Mouse (Mus musculus) kidney, embryonic 14.5 days (tissue): Measurements from ENCODE around the gene Phf20. TPM values are rescaled to one million over a fixed set of nuclear protein-coding genes. Genes with fewer than 3 reads are reported as not detected.
A peak's percentile ranks its signal among the peaks of the same experiment; 100 is the strongest.

Source experiments
- ATAC-seq: fragments of 200-750 bp; cut with Nextera tagmentation; 2 replicates; pipeline ENCODE4 v1.8.0; 2017; ENCODE audit warnings: moderate number of reproducible peaks, mild to moderate bottlenecking, moderate TSS enrichment, moderate library complexity; ENCODE audit not compliant: low FRiP score, low TSS enrichment
- H3K27ac ChIP-seq: fragments of 300-500 bp; sonication (generic); 2 replicates; pipeline ENCODE4 v1.5.1; 2014; ENCODE audit warnings: low read depth, mild to moderate bottlenecking, low read length, moderate library complexity, mixed read lengths
- H3K27me3 ChIP-seq: fragments of 300-500 bp; sonication (generic); 2 replicates; pipeline ENCODE4 v1.6.1; 2014; ENCODE audit warnings: mild to moderate bottlenecking, low read length; ENCODE audit not compliant: control insufficient read depth, insufficient read depth
- H3K36me3 ChIP-seq: fragments of 300-500 bp; sonication (generic); 2 replicates; pipeline ENCODE4 v1.6.1; 2014; ENCODE audit warnings: low read length, mixed read lengths; ENCODE audit not compliant: control insufficient read depth, insufficient read depth
- H3K4me1 ChIP-seq: fragments of 300-500 bp; sonication (generic); 2 replicates; pipeline ENCODE4 v1.6.1; 2014; ENCODE audit warnings: low read length, mixed read lengths; ENCODE audit not compliant: control insufficient read depth, insufficient read depth
- H3K4me2 ChIP-seq: fragments of 300-500 bp; sonication (generic); replicated peaks from 2 replicates; pipeline ENCODE4 v1.6.1; 2014; ENCODE audit warnings: low read depth, mild to moderate bottlenecking, low read length
- H3K4me3 ChIP-seq: fragments of 300-500 bp; sonication (generic); 2 replicates; pipeline ENCODE4 v1.5.1; 2014; ENCODE audit warnings: mild to moderate bottlenecking, low read length
- H3K9ac ChIP-seq: fragments of 300-500 bp; sonication (generic); 2 replicates; pipeline ENCODE4 v1.6.1; 2014; ENCODE audit warnings: low read depth, mild to moderate bottlenecking, low read length, moderate library complexity
- H3K9me3 ChIP-seq: fragments of 300-500 bp; sonication (generic); 2 replicates; pipeline ENCODE4 v1.6.1; 2016; ENCODE audit warnings: low read length; ENCODE audit not compliant: control insufficient read depth
- WGBS: fragments of 180-500 bp; shearing (Covaris S2); extraction: QIAGEN DNeasy Blood & Tissue Kit; methylation state at CpG from one replicate; pipeline ENCODE4 v1.1.7; 2014; 5-methylcytosine and 5-hydroxymethylcytosine counted together
- polyA plus RNA-seq: library from polyadenylated mRNA; unstranded; fragments of >200 nt; fragmentation: Nextera tagmentation; extraction: Ambion mirVana; gene quantifications from 2 replicates; pipeline ENCODE4 v1.2.1, GENCODE M21; 2014

The Phf20 gene
- polyA plus RNA-seq, 1 experiment from 2014 or later, result 71.7 TPM

- H3K4me2 ChIP-seq, result no peak overlapping the region
- H3K27me3 ChIP-seq, result no peaks in the 10 kb centered on the region
- WGBS, result 94% methylated on average over 6 of the region's 6 CpGs
- no peaks in the 10 kb centered on the region for H3K9me3 ChIP-seq
- no peak overlapping the region for H3K4me3 ChIP-seq
- no peaks in the 10 kb centered on the region for H3K4me1 ChIP-seq
- H3K27ac ChIP-seq, result no peak overlapping the region
- peaks cover 40% of the 10 kb centered on the region for H3K36me3 ChIP-seq
- ATAC-seq, result no peak
- no peak overlapping the region for H3K9ac ChIP-seq
Measured at GRCm38 (mm10) chr2:156272553-156272952, 76.3 kb downstream of the Phf20 start.

GRCm38 (mm10) chr2:156278226-156279017 is 82.2 kb downstream of the Phf20 start:
- Histone ChIP-seq H3K36me3 (peaks cover 38% of the 10 kb centered on the region; the same call in 1 of the 2 replicates), H3K9me3 (no peaks in the 10 kb centered on the region), H3K27me3 (no peaks in the 10 kb centered on the region), H3K27ac (no peak overlapping the region), H3K4me1 (no peaks in the 10 kb centered on the region), H3K4me2 (no peak overlapping the region), H3K4me3 (no peak overlapping the region), H3K9ac (no peak overlapping the region)
- ATAC-seq, result peak; percentile 76
- 49% methylated on average over 4 of the region's 4 CpGs for WGBS

- no peak overlapping the region for H3K4me3 ChIP-seq
- 76% methylated on average over 4 of the region's 4 CpGs for WGBS
- H3K4me1 ChIP-seq, result no peaks in the 10 kb centered on the region
- H3K27me3 ChIP-seq, result no peaks in the 10 kb centered on the region
- ATAC-seq, result no peak
- H3K9ac ChIP-seq, result no peak overlapping the region
- H3K36me3 ChIP-seq, result peaks cover 28% of the 10 kb centered on the region; the same call in 1 of the 2 replicates
- no peak overlapping the region for H3K27ac ChIP-seq
- H3K4me2 ChIP-seq, result no peak overlapping the region
- no peaks in the 10 kb centered on the region for H3K9me3 ChIP-seq
Measured at GRCm38 (mm10) chr2:156281227-156281626, 85.0 kb downstream of the Phf20 start.

- no peak overlapping the region for H3K4me3 ChIP-seq
- H3K9me3 ChIP-seq, result no peaks in the 10 kb centered on the region
- peaks cover 48% of the 10 kb centered on the region for H3K36me3 ChIP-seq
- no peak overlapping the region for H3K27ac ChIP-seq
- H3K4me2 ChIP-seq, result no peak overlapping the region
- no peaks in the 10 kb centered on the region for H3K4me1 ChIP-seq
- H3K9ac ChIP-seq, result no peak overlapping the region
- no peaks in the 10 kb centered on the region for H3K27me3 ChIP-seq
- no peak for ATAC-seq
- WGBS, result 83% methylated on average over 2 of the region's 2 CpGs
Measured at GRCm38 (mm10) chr2:156285161-156285560, 88.9 kb downstream of the Phf20 start.

GRCm38 (mm10) chr2:156286733-156287132 is 90.5 kb downstream of the Phf20 start:
- H3K4me3 ChIP-seq, result no peak overlapping the region
- no peak overlapping the region for H3K4me2 ChIP-seq

GRCm38 (mm10) chr2:156288222-156288621 is 92.0 kb downstream of the Phf20 start:
- H3K27me3 ChIP-seq, result no peaks in the 10 kb centered on the region
- H3K9ac ChIP-seq, result no peak overlapping the region
- no peak overlapping the region for H3K27ac ChIP-seq
- H3K4me2 ChIP-seq, result no peak overlapping the region
- peaks cover 46% of the 10 kb centered on the region for H3K36me3 ChIP-seq
- H3K9me3 ChIP-seq, result no peaks in the 10 kb centered on the region
- H3K4me1 ChIP-seq, result no peaks in the 10 kb centered on the region
- WGBS, result 92% methylated on average over 2 of the region's 2 CpGs
- H3K4me3 ChIP-seq, result no peak overlapping the region
- no peak for ATAC-seq

More at GRCm38 (mm10) chr2:156286733-156287132, 90.5 kb downstream of the Phf20 start:
- 95% methylated on average over 4 of the region's 4 CpGs for WGBS
- Histone ChIP-seq H3K9ac (no peak overlapping the region), H3K27ac (no peak overlapping the region), H3K4me1 (no peaks in the 10 kb centered on the region), H3K9me3 (no peaks in the 10 kb centered on the region), H3K36me3 (peaks cover 45% of the 10 kb centered on the region), H3K27me3 (no peaks in the 10 kb centered on the region)
- ATAC-seq, result no peak

- Histone ChIP-seq H3K36me3 (peaks cover 58% of the 10 kb centered on the region), H3K27ac (no peak overlapping the region), H3K4me2 (no peak overlapping the region), H3K4me1 (no peaks in the 10 kb centered on the region), H3K9ac (no peak overlapping the region), H3K4me3 (no peak overlapping the region), H3K27me3 (no peaks in the 10 kb centered on the region), H3K9me3 (no peaks in the 10 kb centered on the region)
- 93% methylated on average over 2 of the region's 2 CpGs for WGBS
- ATAC-seq, result no peak
Measured at GRCm38 (mm10) chr2:156289552-156290160, 93.4 kb downstream of the Phf20 start.

GRCm38 (mm10) chr2:156291998-156292397 is 95.7 kb downstream of the Phf20 start:
- no peaks in the 10 kb centered on the region for H3K4me1 ChIP-seq
- no peaks in the 10 kb centered on the region for H3K9me3 ChIP-seq
- H3K27me3 ChIP-seq, result no peaks in the 10 kb centered on the region
- H3K4me3 ChIP-seq, result no peak overlapping the region
- H3K36me3 ChIP-seq, result peaks cover 72% of the 10 kb centered on the region
- H3K4me2 ChIP-seq, result no peak overlapping the region
- no peak overlapping the region for H3K27ac ChIP-seq
- ATAC-seq, result no peak
- 98% methylated on average over 1 of the region's 1 CpGs for WGBS
- no peak overlapping the region for H3K9ac ChIP-seq

- no peak overlapping the region for H3K4me3 ChIP-seq
- H3K4me2 ChIP-seq, result no peak overlapping the region
- no peak overlapping the region for H3K9ac ChIP-seq
- ATAC-seq, result no peak
- H3K4me1 ChIP-seq, result no peaks in the 10 kb centered on the region; the same call in 1 of the 2 replicates
- peaks cover 61% of the 10 kb centered on the region for H3K36me3 ChIP-seq
- no peaks in the 10 kb centered on the region for H3K9me3 ChIP-seq
- H3K27me3 ChIP-seq, result no peaks in the 10 kb centered on the region
- WGBS, result 99% methylated on average over 2 of the region's 2 CpGs
- H3K27ac ChIP-seq, result no peak overlapping the region
Measured at GRCm38 (mm10) chr2:156295601-156296063, 99.4 kb downstream of the Phf20 start.
